Mouse (Mus musculus) B cell, adult (primary cell): ENCODE results near the gene Usp28. TPM values are rescaled to one million over a fixed set of nuclear protein-coding genes. Genes with fewer than 3 reads are reported as not detected.

Source experiments
- total RNA-seq: library from RNA; stranded (reverse); gene quantifications from 4 replicates; pipeline ENCODE4 v1.2.4, GENCODE M21; 2023; ENCODE audit not compliant: inconsistent age

Gene Usp28
- total RNA-seq = 46.8 to 56.4 TPM (median 51.0 TPM) in 4 replicates

DNA sequence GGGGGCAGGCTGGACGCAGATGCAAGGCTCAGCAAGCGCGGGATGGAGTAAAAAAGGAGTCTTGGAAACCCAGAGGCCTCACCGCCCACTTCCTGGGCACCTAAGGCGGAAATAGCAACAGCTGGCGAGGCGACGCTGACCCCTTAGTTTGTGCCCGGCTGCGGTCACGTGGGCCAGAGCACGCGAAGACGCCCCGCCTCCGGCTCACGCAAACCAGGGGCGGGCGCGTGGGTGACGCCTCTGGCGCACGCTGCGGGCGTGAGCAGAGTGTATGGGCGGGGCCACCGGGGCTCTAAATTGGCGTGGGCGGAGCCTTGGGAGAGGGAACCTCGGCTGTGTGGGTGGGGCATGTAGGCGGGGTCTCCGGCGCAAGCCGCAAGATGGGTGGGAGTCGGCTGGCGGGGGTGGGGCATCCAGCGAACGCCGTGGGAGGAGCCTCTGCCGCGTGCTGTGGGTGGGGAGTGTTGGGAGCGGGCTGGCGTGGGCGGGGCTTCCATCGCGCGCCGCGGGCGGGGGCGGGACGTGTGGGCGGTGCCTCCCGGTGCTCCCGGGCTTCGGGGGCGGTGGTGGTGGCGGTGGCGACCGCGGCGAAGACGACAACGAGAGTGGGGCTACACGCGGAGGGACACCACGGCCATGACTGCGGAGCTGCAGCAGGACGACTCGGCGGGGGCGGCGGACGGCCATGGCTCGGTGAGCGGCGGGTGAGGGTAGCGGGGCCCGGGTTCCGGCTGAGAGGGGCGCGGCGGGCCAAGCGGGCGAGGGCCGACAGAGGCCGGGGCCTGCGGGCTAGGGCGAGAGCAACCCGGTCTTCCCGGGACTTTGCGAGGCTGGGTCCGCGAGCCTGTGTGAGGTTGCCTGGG, at the start of gene Usp28:
TSS of gene Usp28 (plus strand) at position 531 of the 863 bp plus-strand sequence.

DNA sequence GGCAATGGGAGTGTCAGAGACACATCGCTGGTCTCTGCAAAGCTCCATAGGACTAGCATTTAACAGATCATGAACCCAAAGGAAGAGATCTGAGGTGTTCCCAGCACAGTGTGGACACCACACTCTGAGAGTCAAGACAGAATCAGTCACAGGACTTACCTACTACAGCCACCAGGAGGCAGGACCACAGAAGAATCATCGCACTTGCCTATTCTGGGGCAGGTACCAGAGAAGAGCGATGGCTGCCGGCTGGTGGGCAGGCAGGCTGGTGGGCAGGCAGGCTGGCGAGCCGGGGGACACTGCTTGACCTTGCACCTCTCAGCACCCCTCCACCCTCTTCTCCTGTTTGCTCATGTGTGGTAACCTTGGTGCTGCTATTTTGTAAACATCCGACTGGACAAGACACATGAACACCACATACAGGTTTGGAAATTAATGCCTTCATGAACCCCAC, 20.6 kb upstream of the Usp28 start, which contains the start of gene Htr3b:
TSS of gene Htr3b (minus strand) at position 404 of the 454 bp plus-strand sequence.

DNA sequence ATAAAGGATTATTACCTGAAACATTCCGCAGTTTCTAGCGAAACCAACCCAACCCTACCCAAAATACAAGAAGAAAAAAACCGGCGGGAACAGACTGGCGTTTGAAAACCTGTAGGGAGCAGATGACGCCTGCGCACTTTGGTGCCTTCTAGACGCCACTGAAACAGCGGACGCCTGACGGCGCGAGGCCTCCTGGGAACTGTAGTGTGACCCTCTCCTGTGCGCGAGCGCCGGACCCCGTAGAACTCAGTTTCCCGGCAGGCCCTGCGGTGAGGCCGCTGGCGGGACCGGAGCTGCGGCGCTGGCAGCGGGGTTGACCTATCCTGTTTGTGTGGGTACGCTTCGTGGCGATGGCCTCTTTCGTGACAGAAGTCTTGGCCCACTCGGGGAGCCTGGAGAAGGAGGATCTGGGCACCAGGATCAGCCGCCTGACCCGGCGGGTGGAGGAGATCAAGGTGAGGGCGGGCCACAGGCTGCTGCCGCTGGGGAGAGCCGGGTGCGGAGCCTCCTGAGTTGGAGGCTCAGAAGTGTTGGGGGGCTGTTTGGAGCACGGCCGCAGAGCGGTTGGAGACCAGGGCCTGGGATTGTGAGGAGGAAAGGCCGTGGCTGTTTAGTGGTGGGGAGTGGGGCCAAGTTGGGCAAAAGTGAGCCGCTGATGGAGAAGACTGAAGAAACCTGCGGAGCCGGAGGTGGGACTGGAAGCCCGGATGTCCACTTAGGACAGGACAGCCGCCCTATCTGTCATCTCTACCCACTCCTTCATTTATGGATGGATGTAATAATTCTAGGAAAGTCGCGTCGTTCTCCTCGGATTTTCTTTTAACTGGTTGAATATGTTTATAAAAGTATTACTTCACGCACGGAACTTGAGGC, 70.4 kb downstream of the Usp28 start, which contains the start of gene Zw10:
TSS of gene Zw10 (plus strand) at position 281 of the 873 bp plus-strand sequence.

DNA sequence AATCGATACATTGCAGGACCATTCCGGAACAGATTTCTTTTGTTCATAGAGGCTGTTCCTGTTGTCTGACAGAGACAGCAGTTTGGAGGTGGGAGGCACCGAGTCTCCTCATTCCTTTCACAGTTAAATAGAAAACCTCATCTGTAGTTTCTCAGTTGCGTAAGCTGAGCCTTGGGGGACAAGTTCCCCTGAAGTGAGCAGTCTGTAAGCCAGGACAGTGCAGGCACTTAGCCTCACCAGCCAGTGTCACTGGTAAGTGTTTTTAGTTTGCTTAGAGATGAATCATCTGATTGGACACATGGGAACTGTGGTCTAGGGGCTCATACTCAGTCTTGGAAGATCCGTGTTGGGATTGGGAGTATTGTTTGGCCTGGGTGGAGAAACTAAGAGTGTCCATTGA, 95.9 kb downstream of the Usp28 start, which contains the start of gene Tmprss5:
TSS of gene Tmprss5 (plus strand) at position 154 of the 400 bp plus-strand sequence.

Other genes starting within 250 kb of the Usp28 start
- 0.21 to 0.72 TPM (median 0.34 TPM) in 4 replicates for gene Zbtb16, start 149.2 kb upstream of the Usp28 start, total RNA-seq
- not detected in 4 replicates for gene Htr3a, start 74.3 kb upstream of the Usp28 start, total RNA-seq
- not detected in 4 replicates for gene Htr3b, start 20.4 kb upstream of the Usp28 start, total RNA-seq
- 39.7 to 44.3 TPM (median 41.9 TPM) in 4 replicates for gene Zw10, start 70.2 kb downstream of the Usp28 start, total RNA-seq
- gene Tmprss5, start 95.9 kb downstream of the Usp28 start, total RNA-seq = not detected in 4 replicates